Mouse (Mus musculus): ENCODE results near the gene Ssh2. TPM values are rescaled to one million over a fixed set of nuclear protein-coding genes. Genes with fewer than 3 reads are reported as not detected.
A peak's percentile ranks its signal among the peaks of the same experiment; 100 is the strongest.

The Ssh2 gene
- polyA plus RNA-seq, 1 experiment from 2014 or later: 12.1 TPM

DNA sequence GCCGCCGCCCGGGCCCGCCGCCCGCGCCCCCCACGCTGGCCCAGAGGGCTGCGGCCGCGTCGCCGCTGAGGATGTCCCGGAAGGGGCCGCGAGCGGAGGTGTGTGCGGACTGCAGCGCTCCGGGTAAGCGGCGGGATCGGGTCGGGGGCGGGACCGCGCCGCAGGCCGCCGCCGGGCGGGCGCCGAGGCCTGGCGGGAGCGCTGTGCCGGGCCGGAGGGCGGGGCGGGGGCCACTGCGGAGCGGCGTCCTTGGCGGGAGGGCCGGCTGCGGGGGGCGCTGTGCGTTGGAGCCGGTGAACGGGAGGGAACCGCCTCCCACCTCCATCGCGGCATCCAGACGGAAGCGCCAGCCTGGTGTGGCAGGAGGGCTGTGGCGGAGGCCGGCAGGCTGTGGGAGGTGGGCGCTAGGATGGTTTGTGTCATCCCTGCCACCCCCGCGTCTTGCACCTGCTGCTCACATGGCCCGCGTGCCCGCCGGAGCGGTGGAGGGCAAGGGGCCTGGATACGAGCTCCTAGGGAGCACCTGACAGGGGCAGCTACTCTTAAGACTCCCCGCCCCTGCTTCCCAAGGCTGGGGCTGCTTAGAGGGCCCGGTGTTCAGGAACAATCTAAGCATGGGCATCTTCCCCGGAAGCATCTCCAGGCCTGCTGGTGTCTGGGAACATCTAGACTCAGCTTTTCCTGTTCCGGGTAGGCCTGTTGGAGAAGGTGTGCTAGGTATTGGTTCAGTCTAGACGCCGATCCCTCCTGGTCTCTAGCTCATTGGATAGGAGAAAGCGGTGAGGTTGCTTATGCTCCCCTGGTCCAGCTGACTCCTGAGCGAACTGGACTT lies 277.6 kb downstream of the Ssh2 start, which contains the start of gene Git1:
Git1 (plus strand) TSS at position 51 of the 832 bp plus-strand sequence.
- DNase-seq (ENCODE audit: low spot score): no peak
- peak; percentile 4; the same call in 1 of the 2 replicates for ATAC-seq (replicated peaks; ENCODE audit: low FRiP score)
- Histone ChIP-seq H3K27me3 (replicated peaks; ENCODE audit: control insufficient read depth, insufficient read depth, low read length) (no peaks in the 10 kb centered on the region), H3K27ac (ENCODE audit: low read depth, low read length) (peak within 1 kb of the TSS; percentile 91), H3K36me3 (ENCODE audit: control insufficient read depth, insufficient read depth, low read length) (no peaks in the 10 kb centered on the region), H3K4me1 (replicated peaks; ENCODE audit: control insufficient read depth, insufficient read depth, low read length) (peaks cover 61% of the 10 kb centered on the region), H3K4me3 (ENCODE audit: low read depth, low read length) (peak within 1 kb of the TSS; percentile 93), H3K9ac (ENCODE audit: low read depth, low read length) (peak within 1 kb of the TSS; percentile 91), H3K4me2 (peak within 1 kb of the TSS; percentile 98), H3K9me3 (ENCODE audit: control insufficient read depth, low read length) (no peaks in the 10 kb centered on the region)
- WGBS: 2% methylated on average over 69 of the region's 74 CpGs

- peak overlapping the region; percentile 98 for H3K4me2 ChIP-seq
- ATAC-seq (replicated peaks; ENCODE audit: low FRiP score) (no peak), DNase-seq (ENCODE audit: low spot score) (no peak)
- H3K4me1 ChIP-seq (replicated peaks; ENCODE audit: control insufficient read depth, insufficient read depth, low read length): peaks cover 59% of the 10 kb centered on the region
- H3K9me3 ChIP-seq (ENCODE audit: control insufficient read depth, low read length): no peaks in the 10 kb centered on the region
- H3K4me3 ChIP-seq (ENCODE audit: low read depth, low read length): peak overlapping the region; percentile 93
- H3K27ac ChIP-seq (ENCODE audit: low read depth, low read length): peak overlapping the region; percentile 91
- H3K27me3 ChIP-seq (replicated peaks; ENCODE audit: control insufficient read depth, insufficient read depth, low read length): no peaks in the 10 kb centered on the region
- H3K36me3 ChIP-seq (ENCODE audit: control insufficient read depth, insufficient read depth, low read length): peaks cover 2% of the 10 kb centered on the region
- H3K9ac ChIP-seq (ENCODE audit: low read depth, low read length): peak overlapping the region; percentile 91
- 29% methylated on average over 4 of the region's 4 CpGs for WGBS
These were observed 278.2 kb downstream of the Ssh2 start for GRCm38 (mm10) chr11:77494344-77494676.

- H3K9ac ChIP-seq (ENCODE audit: low read depth, low read length): peak overlapping the region; percentile 91
- no peaks in the 10 kb centered on the region for H3K9me3 ChIP-seq (ENCODE audit: control insufficient read depth, low read length)
- 75% methylated on average over 6 of the region's 6 CpGs for WGBS
- peaks cover 59% of the 10 kb centered on the region for H3K4me1 ChIP-seq (replicated peaks; ENCODE audit: control insufficient read depth, insufficient read depth, low read length)
- ATAC-seq (replicated peaks; ENCODE audit: low FRiP score) (no peak), DNase-seq (ENCODE audit: low spot score) (no peak)
- peak overlapping the region; percentile 93 for H3K4me3 ChIP-seq (ENCODE audit: low read depth, low read length)
- no peak overlapping the region for H3K27ac ChIP-seq (ENCODE audit: low read depth, low read length)
- peaks cover 6% of the 10 kb centered on the region for H3K36me3 ChIP-seq (ENCODE audit: control insufficient read depth, insufficient read depth, low read length)
- H3K4me2 ChIP-seq: peak overlapping the region; percentile 98
- H3K27me3 ChIP-seq (replicated peaks; ENCODE audit: control insufficient read depth, insufficient read depth, low read length): no peaks in the 10 kb centered on the region
These were observed 278.7 kb downstream of the Ssh2 start for GRCm38 (mm10) chr11:77494782-77495181.

DNA sequence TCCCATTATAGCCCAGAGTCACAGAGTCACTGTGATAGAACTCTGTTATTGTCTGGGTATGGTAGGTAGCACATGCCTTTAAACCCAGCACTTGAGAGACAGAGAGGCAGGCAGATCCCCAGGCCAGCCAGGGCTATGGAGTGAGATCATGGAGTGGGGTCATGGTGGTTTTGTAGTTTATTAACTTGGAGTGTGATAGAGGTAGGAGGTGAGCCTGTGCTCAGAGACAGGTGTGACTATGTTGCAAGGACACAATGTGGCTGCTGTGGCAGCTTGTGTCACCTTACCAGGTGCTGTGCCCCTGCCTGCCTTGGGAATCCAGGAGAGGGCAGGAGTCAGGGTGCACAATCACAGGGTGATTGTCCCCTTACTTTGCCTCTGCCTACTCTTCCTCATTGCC lies 279.4 kb downstream of the Ssh2 start:
- Histone ChIP-seq H3K9me3 (ENCODE audit: control insufficient read depth, low read length) (no peaks in the 10 kb centered on the region), H3K4me2 (no peak overlapping the region), H3K4me3 (ENCODE audit: low read depth, low read length) (no peak overlapping the region), H3K4me1 (replicated peaks; ENCODE audit: control insufficient read depth, insufficient read depth, low read length) (peaks cover 58% of the 10 kb centered on the region), H3K36me3 (ENCODE audit: control insufficient read depth, insufficient read depth, low read length) (peaks cover 11% of the 10 kb centered on the region), H3K27ac (ENCODE audit: low read depth, low read length) (no peak overlapping the region; the same call in 1 of the 2 replicates), H3K9ac (ENCODE audit: low read depth, low read length) (no peak overlapping the region), H3K27me3 (replicated peaks; ENCODE audit: control insufficient read depth, insufficient read depth, low read length) (no peaks in the 10 kb centered on the region)
- no peak for DNase-seq (ENCODE audit: low spot score)
- no peak for ATAC-seq (replicated peaks; ENCODE audit: low FRiP score)

DNA sequence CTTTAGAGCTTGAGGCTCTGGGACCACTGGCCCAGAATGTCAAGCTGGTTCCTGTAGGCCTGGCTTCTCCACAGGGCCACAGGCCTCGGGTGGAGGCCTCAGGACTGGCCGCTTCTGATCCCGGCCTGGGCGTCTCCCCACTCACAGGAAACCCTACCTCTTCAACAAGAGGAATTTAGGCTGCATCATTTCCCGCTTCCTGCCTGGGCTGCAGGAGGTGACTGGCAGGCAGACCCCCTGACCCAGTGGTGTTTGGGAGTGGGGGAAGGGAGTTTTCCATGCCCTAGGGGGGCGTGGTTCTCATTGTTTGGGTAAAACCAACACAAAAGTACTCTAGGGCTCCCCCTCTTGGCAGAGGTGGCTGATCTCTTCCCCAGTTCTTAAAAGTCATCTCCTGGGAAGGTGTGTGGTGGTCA lies 281.3 kb downstream of the Ssh2 start:
- Histone ChIP-seq H3K27me3 (replicated peaks; ENCODE audit: control insufficient read depth, insufficient read depth, low read length) (no peaks in the 10 kb centered on the region), H3K9me3 (ENCODE audit: control insufficient read depth, low read length) (no peaks in the 10 kb centered on the region), H3K4me2 (peak overlapping the region; percentile 37), H3K4me3 (ENCODE audit: low read depth, low read length) (peak overlapping the region; percentile 8; the same call in 1 of the 2 replicates), H3K36me3 (ENCODE audit: control insufficient read depth, insufficient read depth, low read length) (peaks cover 16% of the 10 kb centered on the region), H3K27ac (ENCODE audit: low read depth, low read length) (peak overlapping the region; percentile 85), H3K9ac (ENCODE audit: low read depth, low read length) (no peak overlapping the region), H3K4me1 (replicated peaks; ENCODE audit: control insufficient read depth, insufficient read depth, low read length) (peaks cover 41% of the 10 kb centered on the region)
- ATAC-seq (replicated peaks; ENCODE audit: low FRiP score) (no peak), DNase-seq (ENCODE audit: low spot score) (no peak)
- WGBS: 37% methylated on average over 6 of the region's 6 CpGs

- ATAC-seq (replicated peaks; ENCODE audit: low FRiP score): no peak
- Histone ChIP-seq H3K27ac (ENCODE audit: low read depth, low read length) (peak overlapping the region; percentile 50), H3K27me3 (replicated peaks; ENCODE audit: control insufficient read depth, insufficient read depth, low read length) (no peaks in the 10 kb centered on the region), H3K9me3 (ENCODE audit: control insufficient read depth, low read length) (no peaks in the 10 kb centered on the region), H3K36me3 (ENCODE audit: control insufficient read depth, insufficient read depth, low read length) (peaks cover 18% of the 10 kb centered on the region), H3K9ac (ENCODE audit: low read depth, low read length) (no peak overlapping the region), H3K4me3 (ENCODE audit: low read depth, low read length) (no peak overlapping the region), H3K4me1 (replicated peaks; ENCODE audit: control insufficient read depth, insufficient read depth, low read length) (peaks cover 41% of the 10 kb centered on the region), H3K4me2 (peak overlapping the region; percentile 37; the same call in 1 of the 2 replicates)
- no peak for DNase-seq (ENCODE audit: low spot score)
- WGBS: 46% methylated on average over 4 of the region's 4 CpGs
These were observed 281.8 kb downstream of the Ssh2 start for GRCm38 (mm10) chr11:77497851-77498250.

GRCm38 (mm10) chr11:77498261-77499139 lies 282.4 kb downstream of the Ssh2 start:
- DNase-seq (ENCODE audit: low spot score) (no peak), ATAC-seq (replicated peaks; ENCODE audit: low FRiP score) (no peak)
- H3K27me3 ChIP-seq (replicated peaks; ENCODE audit: control insufficient read depth, insufficient read depth, low read length): no peaks in the 10 kb centered on the region
- peaks cover 25% of the 10 kb centered on the region for H3K36me3 ChIP-seq (ENCODE audit: control insufficient read depth, insufficient read depth, low read length)
- 80% methylated on average over 12 of the region's 12 CpGs for WGBS
- H3K4me3 ChIP-seq (ENCODE audit: low read depth, low read length): no peak overlapping the region
- no peak overlapping the region for H3K9ac ChIP-seq (ENCODE audit: low read depth, low read length)
- H3K4me1 ChIP-seq (replicated peaks; ENCODE audit: control insufficient read depth, insufficient read depth, low read length): peaks cover 41% of the 10 kb centered on the region
- H3K9me3 ChIP-seq (ENCODE audit: control insufficient read depth, low read length): no peaks in the 10 kb centered on the region
- peak overlapping the region; percentile 50; the same call in 1 of the 2 replicates for H3K27ac ChIP-seq (ENCODE audit: low read depth, low read length)
- H3K4me2 ChIP-seq: peak overlapping the region; percentile 4; the same call in 1 of the 2 replicates

DNA sequence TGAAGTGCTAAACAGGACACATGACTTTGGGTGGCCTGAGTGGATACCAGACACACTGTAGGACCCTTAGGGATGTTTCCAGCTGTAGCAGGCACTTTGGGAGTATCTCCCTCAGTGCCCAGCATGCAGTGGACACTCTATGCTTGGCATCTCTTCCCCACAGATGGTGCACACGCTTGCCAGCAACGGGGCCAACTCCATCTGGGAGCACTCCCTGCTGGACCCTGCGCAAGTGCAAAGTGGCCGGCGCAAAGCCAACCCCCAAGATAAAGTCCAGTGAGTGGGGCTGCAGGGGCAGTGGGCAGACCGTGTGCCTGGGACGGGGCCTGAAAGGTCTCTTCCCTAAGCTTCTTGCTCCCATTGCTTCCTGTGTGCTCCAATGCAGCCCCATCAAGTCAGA lies 283.3 kb downstream of the Ssh2 start:
- Histone ChIP-seq H3K4me1 (replicated peaks; ENCODE audit: control insufficient read depth, insufficient read depth, low read length) (peaks cover 34% of the 10 kb centered on the region), H3K9me3 (ENCODE audit: control insufficient read depth, low read length) (no peaks in the 10 kb centered on the region), H3K4me2 (no peak overlapping the region), H3K9ac (ENCODE audit: low read depth, low read length) (no peak overlapping the region), H3K4me3 (ENCODE audit: low read depth, low read length) (no peak overlapping the region), H3K36me3 (ENCODE audit: control insufficient read depth, insufficient read depth, low read length) (peaks cover 32% of the 10 kb centered on the region), H3K27ac (ENCODE audit: low read depth, low read length) (no peak overlapping the region), H3K27me3 (replicated peaks; ENCODE audit: control insufficient read depth, insufficient read depth, low read length) (no peaks in the 10 kb centered on the region)
- WGBS: 88% methylated on average over 7 of the region's 7 CpGs
- DNase-seq (ENCODE audit: low spot score) (no peak), ATAC-seq (replicated peaks; ENCODE audit: low FRiP score) (no peak)

Data from liver, embryonic 11.5 days (tissue).